Mouse (Mus musculus) small intestine, adult 2 months (tissue): Measurements from ENCODE around the gene Lpcat3.

Experiments
- CTCF ChIP-seq: fragments of 200-500 bp; IDR thresholded peaks from 2 replicates; pipeline ENCODE4 v1.5.1; 2012; ENCODE audit warnings: low read depth, mild to moderate bottlenecking, control low read depth, inconsistent platforms, low read length, moderate library complexity, mixed read lengths; ENCODE audit not compliant: insufficient replicate concordance, insufficient read length; ENCODE audit errors: extremely low read depth
- POLR2A ChIP-seq: fragments of 200-500 bp; IDR thresholded peaks from 2 replicates; pipeline ENCODE4 v1.6.1; 2012; ENCODE audit warnings: low read depth, mild to moderate bottlenecking, control low read depth, inconsistent platforms, low read length, moderate library complexity

- TF ChIP-seq POLR2A (no peak; the same call in 1 of the 2 replicates), CTCF (0 out of 2 replicates have a peak, but pooled peaks have one; percentile 7)
Observed at GRCm38 (mm10) chr6:124738511-124739023, 75.7 kb downstream of the Lpcat3 start, which contains the start of gene Ptpn6.
